Mouse (Mus musculus) forebrain, embryonic 16.5 days (tissue): ENCODE results near the gene Tk1. TPM values are rescaled to one million over a fixed set of nuclear protein-coding genes. Genes with fewer than 3 reads are reported as not detected.

ENCODE experiments used
- ATAC-seq: fragments of 200-750 bp; cut with Nextera tagmentation; 2 replicates; pipeline ENCODE4 v1.8.0; 2017; ENCODE audit warnings: mild to moderate bottlenecking, moderate library complexity
- H3K27ac ChIP-seq: fragments of 300-500 bp; sonication (generic); 2 replicates; pipeline ENCODE4 v1.5.1; 2014; ENCODE audit warnings: low read length, control low read depth
- H3K27me3 ChIP-seq: fragments of 300-500 bp; sonication (generic); replicated peaks from 2 replicates; pipeline ENCODE4 v1.6.1; 2014; ENCODE audit warnings: low read length; ENCODE audit not compliant: control insufficient read depth, insufficient read depth
- H3K36me3 ChIP-seq: fragments of 300-500 bp; sonication (generic); 2 replicates; pipeline ENCODE4 v1.6.1; 2014; ENCODE audit not compliant: control insufficient read depth, insufficient read depth
- H3K4me1 ChIP-seq: fragments of 300-500 bp; sonication (generic); replicated peaks from 2 replicates; pipeline ENCODE4 v1.6.1; 2014; ENCODE audit warnings: low read length; ENCODE audit not compliant: control insufficient read depth, insufficient read depth
- H3K4me2 ChIP-seq: fragments of 300-500 bp; sonication (generic); 2 replicates; pipeline ENCODE4 v1.6.1; 2014; ENCODE audit warnings: mild to moderate bottlenecking, low read length, control low read depth
- H3K4me3 ChIP-seq: fragments of 300-500 bp; sonication (generic); replicated peaks from 2 replicates; pipeline ENCODE4 v1.5.1; 2014; ENCODE audit warnings: mild to moderate bottlenecking, low read length, control low read depth
- H3K9ac ChIP-seq: fragments of 300-500 bp; sonication (generic); replicated peaks from 2 replicates; pipeline ENCODE4 v1.6.1; 2014; ENCODE audit warnings: low read depth, low read length, control low read depth
- H3K9me3 ChIP-seq: fragments of 300-500 bp; sonication (generic); 2 replicates; pipeline ENCODE4 v1.6.1; 2016; ENCODE audit warnings: low read length; ENCODE audit not compliant: control insufficient read depth
- WGBS: fragments of 180-500 bp; shearing (Covaris S2); extraction: QIAGEN DNeasy Blood & Tissue Kit; methylation state at CpG from one replicate; pipeline ENCODE4 v1.1.7; 2014; 5-methylcytosine and 5-hydroxymethylcytosine counted together
- polyA plus RNA-seq: library from polyadenylated mRNA; unstranded; fragments of >200 nt; fragmentation: Nextera tagmentation; extraction: Ambion mirVana; gene quantifications from 2 replicates; pipeline ENCODE4 v1.2.1, GENCODE M21; 2015

Tk1 gene
- polyA plus RNA-seq = 37.5 and 39.7 TPM in 2 replicates

DNA sequence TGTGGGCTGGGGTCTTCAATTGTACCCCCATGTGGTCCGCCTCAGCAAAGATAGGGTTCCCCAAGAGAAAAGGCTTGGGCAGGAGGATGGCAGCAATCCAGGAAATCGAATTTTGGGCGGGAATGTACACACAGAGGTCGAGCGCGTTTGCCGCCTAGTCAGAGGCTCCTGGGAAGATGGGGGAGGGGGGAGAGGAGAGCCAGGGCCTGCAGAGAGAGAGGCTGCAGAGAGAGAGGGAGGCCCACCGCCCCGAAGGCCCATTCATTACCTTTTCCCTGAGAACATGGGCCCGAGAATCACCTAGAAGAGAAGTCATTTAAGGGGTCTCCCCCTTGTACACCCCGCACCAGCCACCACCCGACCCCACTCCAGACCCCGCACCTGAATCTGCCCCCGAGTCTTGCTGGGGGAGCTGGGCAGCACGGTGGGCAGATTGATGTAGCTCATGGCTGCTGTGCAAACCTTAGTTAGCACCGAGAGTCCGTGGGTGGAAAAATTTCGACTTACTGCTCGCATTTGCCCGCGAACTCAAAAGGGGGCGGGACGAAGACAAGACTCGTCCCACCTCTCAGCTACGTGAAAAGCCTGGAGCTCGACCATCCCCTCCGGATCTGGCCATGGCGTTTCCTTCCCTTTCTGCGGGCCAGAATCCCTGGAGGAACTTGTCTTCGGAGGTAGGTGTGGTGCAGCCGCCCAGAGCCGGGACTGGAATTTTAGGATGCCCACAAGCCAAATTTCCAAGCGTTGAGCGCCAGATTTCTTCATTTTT, at the start of gene Tk1, which contains the start of gene Afmid:
TSS of gene Tk1 (minus strand) at position 760 of the 769 bp plus-strand sequence.
TSS of gene Afmid (plus strand) at position 592 of the 769 bp plus-strand sequence.
- no peaks in the 10 kb centered on the region for H3K27me3 ChIP-seq
- H3K4me3 ChIP-seq = peak within 1 kb of the TSS; percentile 50
- H3K4me2 ChIP-seq = peak within 1 kb of the TSS; percentile 76
- ATAC-seq = peak; percentile 61
- H3K4me1 ChIP-seq = peaks cover 31% of the 10 kb centered on the region
- WGBS = under 1% methylated on average over 34 of the region's 34 CpGs
- peak within 1 kb of the TSS; percentile 53 for H3K9ac ChIP-seq
- no peaks in the 10 kb centered on the region for H3K36me3 ChIP-seq
- H3K9me3 ChIP-seq = no peaks in the 10 kb centered on the region
- peak within 1 kb of the TSS; percentile 47 for H3K27ac ChIP-seq

DNA sequence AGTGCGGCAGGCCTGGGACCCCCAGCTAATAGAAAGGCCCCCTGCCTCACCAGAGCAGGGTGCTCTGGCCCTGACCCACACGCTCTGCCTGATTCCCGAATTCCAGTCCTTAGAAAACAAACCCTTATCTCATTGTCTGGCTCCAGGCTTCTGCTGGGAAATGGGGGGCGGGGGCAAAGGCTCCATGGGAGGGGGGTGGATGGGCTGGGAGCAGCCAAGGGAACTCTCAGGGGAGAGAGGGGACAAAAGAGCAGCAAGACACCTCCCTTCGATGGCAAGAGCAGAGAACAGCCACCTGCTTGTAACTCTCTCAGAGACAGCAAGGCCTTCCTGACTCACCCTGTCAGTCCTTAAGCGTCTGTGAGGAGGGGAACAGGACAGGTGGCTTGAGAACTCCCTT, 49.8 kb upstream of the Tk1 start:
- Histone ChIP-seq H3K4me3 (no peak overlapping the region), H3K36me3 (no peaks in the 10 kb centered on the region), H3K9me3 (no peaks in the 10 kb centered on the region), H3K4me1 (peaks cover 30% of the 10 kb centered on the region), H3K27ac (no peak overlapping the region), H3K27me3 (no peaks in the 10 kb centered on the region), H3K9ac (no peak overlapping the region), H3K4me2 (no peak overlapping the region)
- no peak for ATAC-seq
- WGBS = 16% methylated on average over 6 of the region's 6 CpGs

DNA sequence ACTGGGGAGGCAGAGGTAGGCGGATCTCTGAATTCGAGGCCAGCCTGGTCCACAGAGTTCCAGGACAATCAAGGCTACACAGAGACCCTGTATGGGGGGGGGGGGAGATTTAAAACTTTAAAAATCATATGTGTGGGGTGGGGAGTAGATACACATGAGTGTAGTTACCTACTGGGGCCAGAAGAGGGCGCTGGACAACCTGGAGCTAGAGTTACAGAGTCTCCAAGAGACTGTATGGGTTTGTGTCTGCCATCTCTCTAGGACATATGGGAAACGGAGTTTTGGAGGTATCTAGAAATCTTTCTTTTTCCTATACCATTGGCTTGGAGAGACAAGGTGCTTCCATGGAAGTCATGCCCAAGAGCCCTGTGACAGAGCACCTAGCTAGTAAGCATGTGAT, 48.5 kb upstream of the Tk1 start:
- Histone ChIP-seq H3K27me3 (no peaks in the 10 kb centered on the region), H3K9me3 (no peaks in the 10 kb centered on the region), H3K27ac (no peak overlapping the region), H3K9ac (no peak overlapping the region), H3K4me3 (no peak overlapping the region), H3K4me2 (no peak overlapping the region), H3K36me3 (no peaks in the 10 kb centered on the region), H3K4me1 (peaks cover 34% of the 10 kb centered on the region)
- WGBS = 64% methylated on average over 4 of the region's 4 CpGs
- no peak for ATAC-seq

DNA sequence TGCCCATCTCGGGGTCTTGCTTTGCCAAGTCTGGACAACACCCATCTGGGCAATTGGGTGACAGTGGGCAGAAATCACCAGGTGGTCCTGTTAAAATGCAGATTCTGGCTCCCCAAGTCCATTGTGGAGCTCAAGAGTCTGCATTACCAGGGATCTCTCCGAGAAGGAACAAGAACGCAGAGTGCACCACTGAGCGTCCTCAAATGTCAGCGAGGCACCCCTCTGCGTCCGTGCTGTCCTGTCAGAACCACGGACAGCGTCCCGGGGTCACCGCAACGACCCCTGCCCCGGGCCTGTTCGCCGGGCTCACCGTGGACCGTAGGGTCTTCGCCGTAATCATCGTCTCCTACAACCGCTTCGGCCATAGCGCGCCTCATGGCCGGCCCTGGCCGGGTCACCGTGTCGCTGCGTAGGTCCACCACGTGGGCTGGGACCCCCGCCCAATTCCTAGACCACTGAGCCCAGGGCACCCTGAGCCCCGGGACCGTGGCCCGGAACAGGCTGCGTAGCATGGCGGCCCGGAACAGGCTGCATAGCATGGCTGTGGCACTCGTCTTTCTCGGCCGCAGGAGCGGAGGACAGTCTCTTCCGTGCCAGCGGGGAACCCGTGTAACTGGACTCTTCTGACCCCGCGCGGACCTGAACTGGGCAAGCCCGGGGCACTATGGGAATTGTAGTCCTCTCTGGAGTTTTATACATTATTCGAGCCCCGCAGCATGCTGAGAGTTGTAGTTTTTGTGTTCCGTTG, 47.1 kb upstream of the Tk1 start, which contains the start of gene Tha1:
TSS of gene Tha1 (minus strand) at position 621 of the 748 bp plus-strand sequence.
- no peaks in the 10 kb centered on the region for H3K27me3 ChIP-seq
- H3K9me3 ChIP-seq = no peaks in the 10 kb centered on the region
- peak within 1 kb of the TSS; percentile 93 for H3K9ac ChIP-seq
- H3K4me3 ChIP-seq = peak within 1 kb of the TSS; percentile 93
- WGBS = 2% methylated on average over 51 of the region's 51 CpGs
- peak; percentile 75 for ATAC-seq
- H3K27ac ChIP-seq = no peak within 1 kb of the TSS
- peak within 1 kb of the TSS; percentile 98 for H3K4me2 ChIP-seq
- H3K36me3 ChIP-seq = no peaks in the 10 kb centered on the region
- peaks cover 21% of the 10 kb centered on the region for H3K4me1 ChIP-seq

DNA sequence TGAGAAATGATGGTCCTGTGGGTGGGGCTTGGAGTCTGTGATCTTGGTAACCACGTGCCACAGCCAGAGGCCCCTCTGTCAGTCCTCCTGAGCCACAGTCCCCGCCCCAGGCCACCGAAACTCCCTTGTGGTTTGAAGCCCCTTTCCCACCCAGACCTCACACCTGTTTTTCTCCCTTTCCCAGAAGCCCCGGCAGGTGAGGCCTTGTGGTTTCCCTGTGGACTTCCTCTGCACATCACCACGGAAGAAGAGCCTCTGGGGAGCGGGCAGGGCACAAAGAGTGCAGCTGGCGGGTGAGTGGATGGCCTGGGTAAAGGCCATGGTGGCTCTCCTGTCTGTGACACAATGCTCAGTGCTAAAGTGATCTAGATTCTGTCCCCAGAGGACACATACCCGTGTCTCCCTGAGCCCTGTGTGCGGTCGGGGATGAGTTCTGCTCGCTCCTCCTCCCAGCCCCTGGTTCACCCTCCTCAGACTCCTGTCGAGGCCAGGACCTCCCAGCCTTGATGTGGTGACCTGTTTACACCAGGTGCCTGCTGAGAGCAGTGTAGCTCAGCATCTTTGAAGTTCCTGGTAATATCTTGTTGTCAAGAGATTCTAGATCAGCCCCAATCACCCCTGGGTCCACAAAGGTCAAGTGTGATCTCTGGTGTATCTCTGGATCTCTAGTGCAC, 46.2 kb upstream of the Tk1 start:
- no peaks in the 10 kb centered on the region for H3K36me3 ChIP-seq
- no peak overlapping the region for H3K27ac ChIP-seq
- no peaks in the 10 kb centered on the region for H3K27me3 ChIP-seq
- ATAC-seq = no peak
- no peak overlapping the region for H3K9ac ChIP-seq
- no peaks in the 10 kb centered on the region for H3K9me3 ChIP-seq
- 65% methylated on average over 12 of the region's 12 CpGs for WGBS
- no peak overlapping the region; the same call in 1 of the 2 replicates for H3K4me2 ChIP-seq
- no peak overlapping the region for H3K4me3 ChIP-seq
- H3K4me1 ChIP-seq = peaks cover 19% of the 10 kb centered on the region

DNA sequence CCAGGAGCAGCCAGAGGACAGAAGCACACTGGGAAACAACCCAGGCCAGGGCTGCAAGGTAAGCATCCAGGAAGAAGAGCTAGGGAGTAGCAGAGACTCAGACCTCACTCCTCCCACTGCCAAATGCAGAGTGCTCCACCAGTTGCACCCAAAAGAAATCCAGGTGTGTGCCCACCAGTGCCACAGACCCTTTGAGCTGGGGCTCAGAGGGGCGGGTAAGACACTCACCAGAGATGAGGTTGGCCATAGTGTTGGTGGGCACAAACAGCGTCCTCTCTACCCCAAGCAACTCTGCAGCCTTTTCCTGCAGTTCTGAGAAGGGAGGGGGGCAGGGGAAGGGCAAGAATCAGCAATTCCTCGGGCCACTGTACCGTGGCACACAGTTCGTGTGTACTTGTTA, 45.5 kb upstream of the Tk1 start:
- no peaks in the 10 kb centered on the region for H3K36me3 ChIP-seq
- peaks cover 20% of the 10 kb centered on the region for H3K4me1 ChIP-seq
- no peak for ATAC-seq
- no peak overlapping the region; the same call in 1 of the 2 replicates for H3K9ac ChIP-seq
- H3K27me3 ChIP-seq = no peaks in the 10 kb centered on the region
- H3K4me2 ChIP-seq = no peak overlapping the region
- no peak overlapping the region for H3K4me3 ChIP-seq
- no peaks in the 10 kb centered on the region for H3K9me3 ChIP-seq
- H3K27ac ChIP-seq = no peak overlapping the region
- 69% methylated on average over 5 of the region's 5 CpGs for WGBS

DNA sequence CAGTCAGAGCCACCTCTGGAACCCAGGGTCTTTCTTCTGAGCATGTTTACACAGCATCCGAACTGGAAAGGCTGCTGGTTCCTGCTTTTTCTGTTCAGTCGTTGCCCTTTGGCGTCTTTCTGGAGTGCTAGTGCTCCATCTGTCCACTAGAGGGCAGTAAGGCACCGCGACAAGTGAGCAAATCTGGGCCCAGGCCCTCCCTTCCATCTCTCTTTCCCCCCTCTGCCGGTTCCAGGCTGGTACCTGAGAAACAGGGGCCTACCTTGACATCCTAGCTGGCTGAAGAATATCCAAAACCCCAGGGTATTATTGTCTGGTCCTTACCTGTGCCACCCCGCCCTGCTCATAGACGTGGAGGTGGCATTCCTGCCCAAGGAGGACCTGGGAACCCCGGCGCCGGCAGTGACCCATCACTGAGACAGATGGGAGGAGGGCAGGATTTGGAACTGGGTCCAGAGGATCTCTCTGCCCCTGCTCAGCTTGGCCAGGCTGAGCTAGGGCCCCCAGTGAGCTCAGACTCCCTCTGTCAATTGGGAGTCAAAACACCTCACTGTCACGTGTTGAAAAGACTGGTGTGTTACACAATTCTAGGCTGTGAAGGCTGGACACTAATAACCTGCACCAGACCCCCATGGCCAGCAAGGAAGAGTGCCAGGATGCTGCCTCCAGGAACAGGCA, 44.9 kb upstream of the Tk1 start:
- Histone ChIP-seq H3K4me1 (peaks cover 24% of the 10 kb centered on the region), H3K36me3 (no peaks in the 10 kb centered on the region), H3K9me3 (no peaks in the 10 kb centered on the region), H3K27me3 (no peaks in the 10 kb centered on the region), H3K4me3 (no peak overlapping the region), H3K4me2 (no peak overlapping the region; the same call in 1 of the 2 replicates), H3K27ac (no peak overlapping the region), H3K9ac (peak overlapping the region; percentile 32)
- peak; percentile 34 for ATAC-seq
- 34% methylated on average over 12 of the region's 12 CpGs for WGBS

DNA sequence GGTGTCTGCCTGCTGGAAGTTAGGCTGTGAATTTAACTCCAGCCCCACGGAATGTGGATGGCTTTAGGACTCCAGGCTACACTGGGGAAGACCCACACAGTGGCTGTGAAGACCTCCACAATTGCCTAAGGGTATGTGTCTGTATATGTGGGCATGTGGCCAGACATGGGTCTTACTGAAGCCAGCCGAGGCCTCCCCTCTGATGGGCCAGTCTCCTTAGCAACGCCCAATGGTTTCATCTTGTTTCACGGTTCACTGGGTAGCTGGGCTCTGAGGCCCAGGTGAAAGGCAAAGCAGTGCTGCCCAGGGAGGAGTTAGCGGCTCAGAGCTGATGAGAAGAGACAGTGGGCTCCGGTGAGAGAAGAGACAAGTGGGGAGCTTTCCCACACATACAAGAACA, 40.1 kb upstream of the Tk1 start:
- H3K36me3 ChIP-seq = no peaks in the 10 kb centered on the region
- H3K4me1 ChIP-seq = peaks cover 11% of the 10 kb centered on the region
- peaks cover under 1% of the 10 kb centered on the region; the same call in 1 of the 2 replicates for H3K27me3 ChIP-seq
- H3K9ac ChIP-seq = peak overlapping the region; percentile 32; the same call in 1 of the 2 replicates
- WGBS = 5% methylated on average over 6 of the region's 6 CpGs
- ATAC-seq = no peak
- H3K27ac ChIP-seq = no peak overlapping the region
- H3K4me3 ChIP-seq = no peak overlapping the region
- H3K4me2 ChIP-seq = no peak overlapping the region
- H3K9me3 ChIP-seq = no peaks in the 10 kb centered on the region
